Mouse (Mus musculus) heart, postnatal 0 days (tissue): ENCODE measurements at regions not wholly inside any gene's neighbourhood (a gene's known extent, or its start where the extent isn't known, plus 50 kb on each side); places are given as distances from the start of the nearest gene placed in this dataset.

Experiments used
- ATAC-seq: fragments of 200-750 bp; cut with Nextera tagmentation; 2 replicates; pipeline ENCODE4 v1.8.0; 2017; ENCODE audit warnings: low read depth, moderate number of reproducible peaks, moderate library complexity; ENCODE audit not compliant: insufficient read depth
- DNase-seq: peaks from one replicate; pipeline ENCODE4 v3.0.0-alpha.2; 2016; ENCODE audit warnings: low spot score
- H3K27ac ChIP-seq: fragments of 300-500 bp; sonication (generic); 2 replicates; pipeline ENCODE4 v1.5.1; 2014; ENCODE audit warnings: low read depth, mild to moderate bottlenecking
- H3K27me3 ChIP-seq: fragments of 300-500 bp; sonication (generic); 2 replicates; pipeline ENCODE4 v1.6.1; 2014; ENCODE audit warnings: low read length, mixed read lengths; ENCODE audit not compliant: control insufficient read depth, insufficient read depth
- H3K36me3 ChIP-seq: fragments of 300-500 bp; sonication (generic); replicated peaks from 2 replicates; pipeline ENCODE4 v1.6.1; 2014; ENCODE audit warnings: low read length, mixed read lengths; ENCODE audit not compliant: control insufficient read depth, insufficient read depth
- H3K4me1 ChIP-seq: fragments of 300-500 bp; sonication (generic); 2 replicates; pipeline ENCODE4 v1.6.1; 2014; ENCODE audit warnings: antibody characterized with exemption; ENCODE audit not compliant: control insufficient read depth, insufficient read depth
- H3K4me2 ChIP-seq: fragments of 300-500 bp; sonication (generic); 2 replicates; pipeline ENCODE4 v1.6.1; 2014; ENCODE audit warnings: low read depth, mild to moderate bottlenecking, low read length, moderate library complexity
- H3K4me3 ChIP-seq: fragments of 300-500 bp; sonication (generic); 2 replicates; pipeline ENCODE4 v1.5.1; 2014; ENCODE audit warnings: low read depth, low read length
- H3K9ac ChIP-seq: fragments of 300-500 bp; sonication (generic); replicated peaks from 2 replicates; pipeline ENCODE4 v1.6.1; 2014; ENCODE audit warnings: low read depth, low read length, mixed read lengths
- H3K9me3 ChIP-seq: fragments of 300-500 bp; sonication (generic); replicated peaks from 2 replicates; pipeline ENCODE4 v1.6.1; 2016; ENCODE audit warnings: low read length; ENCODE audit not compliant: control insufficient read depth
- CTCF ChIP-seq: IDR thresholded peaks from 2 replicates; pipeline ENCODE4 v1.5.1; 2016; ENCODE audit warnings: antibody characterized with exemption, control low read depth, low read depth
- EP300 ChIP-seq: IDR thresholded peaks from 2 replicates; pipeline ENCODE4 v1.6.1; 2016; ENCODE audit warnings: antibody characterized with exemption, low read depth
- WGBS: fragments of 180-500 bp; shearing (Covaris S2); extraction: QIAGEN DNeasy Blood & Tissue Kit; methylation state at CpG from one replicate; pipeline ENCODE4 v1.1.7; 2014; 5-methylcytosine and 5-hydroxymethylcytosine counted together

DNA sequence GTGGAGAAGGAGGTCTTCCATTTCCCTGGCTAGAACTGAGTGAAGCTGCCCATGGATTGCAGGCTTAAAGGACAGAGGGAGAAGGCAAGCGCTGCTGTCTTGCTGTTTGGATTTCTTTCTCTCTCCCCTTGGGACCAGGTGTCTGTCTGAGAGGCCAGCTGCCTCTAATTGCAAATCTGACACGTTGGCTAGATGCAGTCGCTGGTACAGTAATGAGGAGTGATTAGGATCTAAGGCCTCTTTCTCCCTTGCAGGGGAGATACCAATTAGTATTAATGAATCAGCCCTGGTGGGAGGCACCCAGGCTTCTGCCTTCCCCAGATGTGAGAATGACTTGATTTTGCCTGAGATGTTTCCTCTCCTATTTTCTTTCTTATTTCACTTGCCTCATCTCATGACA lies 100.1 kb upstream of the Lyplal1 start:
- H3K27me3 ChIP-seq: no peaks in the 10 kb centered on the region
- no peak overlapping the region for H3K9ac ChIP-seq
- no peak overlapping the region for H3K4me2 ChIP-seq
- H3K4me3 ChIP-seq: no peak overlapping the region
- H3K9me3 ChIP-seq: 0 out of 2 replicates have a peak, but pooled peaks cover 6% of the 10 kb centered on the region
- TF ChIP-seq CTCF: no peak
- TF ChIP-seq EP300: no peak
- DNase-seq (no peak), ATAC-seq (no peak)
- 24% methylated on average over 3 of the region's 3 CpGs for WGBS
- no peaks in the 10 kb centered on the region for H3K36me3 ChIP-seq
- H3K4me1 ChIP-seq: no peaks in the 10 kb centered on the region
- H3K27ac ChIP-seq: no peak overlapping the region

- H3K27me3 ChIP-seq: no peaks in the 10 kb centered on the region
- H3K9me3 ChIP-seq: no peaks in the 10 kb centered on the region
- WGBS: 66% methylated on average over 1 of the region's 1 CpGs
- H3K9ac ChIP-seq: no peak overlapping the region
- H3K4me3 ChIP-seq: no peak overlapping the region
- H3K36me3 ChIP-seq: no peaks in the 10 kb centered on the region
- DNase-seq (no peak), ATAC-seq (no peak)
- H3K4me1 ChIP-seq: no peaks in the 10 kb centered on the region
- no peak for TF ChIP-seq CTCF
- no peak for TF ChIP-seq EP300
- H3K27ac ChIP-seq: no peak overlapping the region
- no peak overlapping the region for H3K4me2 ChIP-seq
Observed at GRCm38 (mm10) chr1:186204151-186204550, 87.0 kb upstream of the Lyplal1 start.

- H3K9me3 ChIP-seq: no peaks in the 10 kb centered on the region
- H3K36me3 ChIP-seq: no peaks in the 10 kb centered on the region
- no peak overlapping the region for H3K9ac ChIP-seq
- ATAC-seq: no peak
- DNase-seq: no peak
- no peak overlapping the region for H3K4me2 ChIP-seq
- no peaks in the 10 kb centered on the region for H3K4me1 ChIP-seq
- no peak overlapping the region for H3K27ac ChIP-seq
- TF ChIP-seq CTCF (no peak), EP300 (no peak)
- H3K27me3 ChIP-seq: no peaks in the 10 kb centered on the region
- H3K4me3 ChIP-seq: no peak overlapping the region
Observed at GRCm38 (mm10) chr1:186202536-186202935, 85.4 kb upstream of the Lyplal1 start.

- WGBS: 28% methylated on average over 1 of the region's 1 CpGs
- Histone ChIP-seq H3K4me1 (no peaks in the 10 kb centered on the region), H3K27ac (no peak overlapping the region), H3K4me3 (no peak overlapping the region), H3K27me3 (no peaks in the 10 kb centered on the region), H3K36me3 (no peaks in the 10 kb centered on the region), H3K4me2 (no peak overlapping the region), H3K9ac (no peak overlapping the region), H3K9me3 (no peaks in the 10 kb centered on the region)
- ATAC-seq (no peak), DNase-seq (no peak)
- TF ChIP-seq EP300: no peak
- TF ChIP-seq CTCF: no peak
Observed at GRCm38 (mm10) chr1:186198391-186198790, 81.3 kb upstream of the Lyplal1 start.

GRCm38 (mm10) chr1:186197057-186197456 lies 79.9 kb upstream of the Lyplal1 start:
- Histone ChIP-seq H3K36me3 (no peaks in the 10 kb centered on the region), H3K4me2 (no peak overlapping the region), H3K27ac (no peak overlapping the region), H3K4me1 (no peaks in the 10 kb centered on the region), H3K9me3 (no peaks in the 10 kb centered on the region), H3K9ac (no peak overlapping the region), H3K4me3 (no peak overlapping the region), H3K27me3 (no peaks in the 10 kb centered on the region)
- TF ChIP-seq CTCF (no peak), EP300 (no peak)
- ATAC-seq: 0 out of 2 replicates have a peak, but pooled peaks have one; percentile 14
- 69% methylated on average over 2 of the region's 2 CpGs for WGBS
- peak; percentile 7 for DNase-seq

DNA sequence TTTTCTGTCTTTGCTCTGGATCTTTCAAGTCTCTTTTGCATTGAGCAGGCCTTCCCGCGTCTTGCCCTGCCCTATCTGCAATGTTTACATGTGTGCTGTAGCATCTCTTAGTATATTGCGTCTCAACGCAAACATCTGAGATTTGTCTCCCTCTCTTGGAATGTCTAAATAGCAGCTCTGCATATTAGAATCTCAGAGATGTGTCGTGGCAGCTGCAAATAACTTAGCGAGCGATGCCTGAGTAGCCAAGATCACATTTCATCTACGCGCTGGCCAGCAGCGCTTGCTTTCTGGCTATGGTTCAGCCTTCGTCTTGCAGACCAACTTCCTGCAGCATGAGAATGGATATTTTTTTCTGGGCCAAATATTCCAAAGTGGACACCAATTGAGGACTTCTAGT lies 72.3 kb upstream of the Lyplal1 start:
- ATAC-seq: no peak
- Histone ChIP-seq H3K4me3 (no peak overlapping the region), H3K9ac (no peak overlapping the region), H3K9me3 (no peaks in the 10 kb centered on the region), H3K36me3 (no peaks in the 10 kb centered on the region), H3K27me3 (no peaks in the 10 kb centered on the region), H3K4me1 (no peaks in the 10 kb centered on the region), H3K4me2 (no peak overlapping the region), H3K27ac (no peak overlapping the region)
- 70% methylated on average over 11 of the region's 11 CpGs for WGBS
- DNase-seq: peak; percentile 10
- TF ChIP-seq EP300 (no peak), CTCF (no peak)
